Mouse (Mus musculus): Measurements from ENCODE around the gene Dmxl2. TPM values are rescaled to one million over a fixed set of nuclear protein-coding genes. Genes with fewer than 3 reads are reported as not detected.

Dmxl2 gene
- polyA plus RNA-seq (2017; shearing (Covaris generic)) = not detected

DNA sequence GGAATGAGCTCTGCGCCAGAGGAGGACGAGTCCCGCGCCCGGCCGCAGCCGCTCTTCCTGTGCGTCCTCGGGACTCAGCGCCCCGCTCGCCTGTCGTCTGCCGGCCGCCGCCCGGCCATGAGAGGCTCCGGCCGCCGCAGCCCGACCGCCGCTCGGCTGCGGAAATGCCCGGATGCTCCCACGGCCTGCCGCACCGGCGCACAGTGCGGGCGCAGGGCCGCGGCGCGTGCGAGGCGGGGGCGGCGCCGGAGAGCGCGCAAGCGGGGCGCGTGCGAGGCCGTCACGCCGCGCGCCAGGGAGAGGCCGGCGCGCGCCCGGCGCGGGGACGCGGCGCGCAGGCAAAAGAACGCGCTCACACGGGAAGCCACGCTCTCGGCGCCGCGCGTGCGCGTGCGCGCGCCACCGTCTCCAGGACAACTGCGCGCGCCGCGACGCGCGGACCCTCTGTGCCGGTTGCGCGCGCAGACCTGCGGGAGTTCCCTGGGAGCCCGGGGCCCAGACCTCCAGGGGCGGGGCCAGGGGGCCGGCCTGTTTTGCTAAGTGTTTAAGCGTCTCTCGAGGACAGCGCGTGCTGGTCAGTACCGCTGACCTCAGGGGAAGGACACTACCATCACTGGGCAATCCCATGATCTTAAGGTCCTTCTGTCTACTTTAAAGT lies at the start of gene Dmxl2:
TSS of gene Dmxl2 (minus strand) at position 174 of the 658 bp plus-strand sequence.

DNA sequence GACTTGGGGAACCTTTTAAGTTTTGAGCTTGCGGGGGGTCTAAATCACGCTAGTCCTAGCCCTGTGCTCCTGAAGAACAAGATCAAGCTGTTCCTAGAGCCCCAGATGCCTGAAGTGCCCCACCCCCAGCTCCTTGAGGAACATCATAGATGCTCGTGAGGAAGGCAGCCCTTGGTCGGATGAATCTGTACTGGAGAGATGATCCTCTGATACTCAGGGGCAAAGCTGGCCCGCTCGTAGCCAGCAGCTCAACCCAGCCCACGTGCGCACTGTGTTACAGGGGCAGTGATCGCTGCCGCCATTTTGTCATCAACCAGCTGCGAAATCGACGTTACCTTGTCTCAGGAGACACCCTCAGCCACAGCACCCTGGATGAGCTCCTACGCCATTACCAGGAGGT lies 37.3 kb upstream of the Dmxl2 start, which contains the start of gene Sh2d7:
TSS of gene Sh2d7 (plus strand) at position 301 of the 400 bp plus-strand sequence.

Other genes with a start within 250 kb of the Dmxl2 start
- gene Cyp19a1, start 233.5 kb downstream of the Dmxl2 start, polyA plus RNA-seq (2017; shearing (Covaris generic)) = not detected
- not detected for gene Gldn, start 215.1 kb downstream of the Dmxl2 start, polyA plus RNA-seq (2017; shearing (Covaris generic))
- gene Sh2d7, start 37.4 kb upstream of the Dmxl2 start, polyA plus RNA-seq (2017; shearing (Covaris generic)) = not detected
- 1.2 TPM for gene Cib2, start 58.6 kb upstream of the Dmxl2 start, polyA plus RNA-seq (2017; shearing (Covaris generic))
- 116 TPM for gene Idh3a, start 84.7 kb upstream of the Dmxl2 start, polyA plus RNA-seq (2017; shearing (Covaris generic))
- 52.7 TPM for gene Acsbg1, start 160.2 kb upstream of the Dmxl2 start, polyA plus RNA-seq (2017; shearing (Covaris generic))
- 9.4 TPM for gene Dnaja4, start 197.2 kb upstream of the Dmxl2 start, polyA plus RNA-seq (2017; shearing (Covaris generic))
- 104 TPM for gene Wdr61, start 232.9 kb upstream of the Dmxl2 start, polyA plus RNA-seq (2017; shearing (Covaris generic))